Mouse (Mus musculus) MEL (cell line): Measurements from ENCODE around the gene Acvr1b. TPM values are rescaled to one million over a fixed set of nuclear protein-coding genes. Genes with fewer than 3 reads are reported as not detected.

Experiments
- DNase-seq: peaks from one replicate; pipeline ENCODE4 v3.0.0; 2011; ENCODE audit warnings: low read depth, low spot score
- H3K27ac ChIP-seq: 2 replicates; pipeline ENCODE4 v1.5.1; 2012; ENCODE audit warnings: low read depth, mild to moderate bottlenecking, control low read depth, low read length, moderate library complexity; ENCODE audit not compliant: control insufficient read depth
- H3K27me3 ChIP-seq, 2 experiments: fragments of 150-350 bp in 1 of 2; sonication (generic) in 1 of 2; 2 replicates each; pipeline ENCODE4 v1.6.1; 2012; ENCODE audit warnings: low read length in 2 of 2, mild to moderate bottlenecking in 2 of 2, improper control_type of control experiment in 1 of 2, moderate library complexity in 1 of 2; ENCODE audit not compliant: insufficient read depth in 2 of 2, control insufficient read depth in 1 of 2
- H3K36me3 ChIP-seq, 2 experiments: 2 replicates each; pipeline ENCODE4 v1.6.1; 2012 to 2014; ENCODE audit warnings: low read length in 2 of 2, improper control_type of control experiment in 1 of 2, inconsistent platforms in 1 of 2, mild to moderate bottlenecking in 1 of 2; ENCODE audit not compliant: insufficient read depth in 2 of 2, control insufficient read depth in 1 of 2
- H3K4me1 ChIP-seq, 2 experiments: fragments of 150-350 bp in 1 of 2; sonication (generic) in 1 of 2; 2 replicates each; pipeline ENCODE4 v1.6.1; 2012; ENCODE audit warnings: low read length in 2 of 2, improper control_type of control experiment in 1 of 2, mild to moderate bottlenecking in 1 of 2; ENCODE audit not compliant: insufficient read depth in 2 of 2, control insufficient read depth in 1 of 2
- H3K4me3 ChIP-seq, 2 experiments: fragments of 150-350 bp in 1 of 2; sonication (generic) in 1 of 2; 2 replicates each; pipeline ENCODE4 v1.5.1; 2012; ENCODE audit warnings: low read depth in 2 of 2, low read length in 2 of 2, mild to moderate bottlenecking in 2 of 2, moderate library complexity in 2 of 2, control low read depth in 1 of 2, improper control_type of control experiment in 1 of 2; ENCODE audit not compliant: control insufficient read depth in 1 of 2, insufficient read depth in 1 of 2
- H3K79me2 ChIP-seq: 2 replicates; pipeline ENCODE4 v1.6.1; 2012; ENCODE audit warnings: mild to moderate bottlenecking, low read length, moderate library complexity; ENCODE audit not compliant: control insufficient read depth, poor library complexity, insufficient read depth
- H3K9ac ChIP-seq: 2 replicates; pipeline ENCODE4 v1.6.1; 2012; ENCODE audit warnings: low read depth, mild to moderate bottlenecking, control low read depth, low read length, moderate library complexity; ENCODE audit not compliant: control insufficient read depth, poor library complexity, severe bottlenecking
- H3K9me3 ChIP-seq: fragments of 150-350 bp; sonication (generic); replicated peaks from 2 replicates; pipeline ENCODE4 v1.6.1; 2012; ENCODE audit warnings: mild to moderate bottlenecking, low read length, improper control_type of control experiment, moderate library complexity; ENCODE audit not compliant: insufficient read depth
- CHD1 ChIP-seq: IDR thresholded peaks from 2 replicates; pipeline ENCODE4 v1.6.1; 2012; ENCODE audit warnings: low read depth, mild to moderate bottlenecking, inconsistent platforms, low read length, improper control_type of control experiment
- CHD2 ChIP-seq: IDR thresholded peaks from 2 replicates; pipeline ENCODE4 v1.6.1; 2011; ENCODE audit warnings: low read length, improper control_type of control experiment
- CTCF ChIP-seq, 3 experiments: IDR thresholded peaks in 2 of 3; conservative IDR thresholded peaks in 1 of 3; 2 replicates each; pipeline ENCODE4 v1.5.1; 2011 to 2012; ENCODE audit warnings: low read length in 3 of 3, low read depth in 2 of 3, mild to moderate bottlenecking in 2 of 3, improper control_type of control experiment in 1 of 3, inconsistent platforms in 1 of 3, mixed read lengths in 1 of 3, moderate library complexity in 1 of 3; ENCODE audit not compliant: control insufficient read depth in 1 of 3, insufficient read depth in 1 of 3, poor library complexity in 1 of 3, severe bottlenecking in 1 of 3
- ELF1 ChIP-seq: IDR thresholded peaks from 2 replicates; pipeline ENCODE4 v1.6.1; 2014; ENCODE audit warnings: low read depth, mild to moderate bottlenecking, inconsistent platforms, low read length, improper control_type of control experiment, moderate library complexity
- EP300 ChIP-seq, 2 experiments: IDR thresholded peaks; 2 replicates each; pipeline ENCODE4 v1.6.1; 2011; ENCODE audit warnings: improper control_type of control experiment in 2 of 2, low read length in 2 of 2, low read depth in 1 of 2, mild to moderate bottlenecking in 1 of 2
- ETS1 ChIP-seq: IDR thresholded peaks from 2 replicates; pipeline ENCODE4 v1.6.1; 2012; ENCODE audit warnings: low read depth, mild to moderate bottlenecking, inconsistent platforms, low read length, improper control_type of control experiment, moderate library complexity
- GABPA ChIP-seq: IDR thresholded peaks from 2 replicates; pipeline ENCODE4 v1.6.1; 2012; ENCODE audit warnings: low read depth, mild to moderate bottlenecking, inconsistent platforms, low read length, improper control_type of control experiment, moderate library complexity
- HCFC1 ChIP-seq: IDR thresholded peaks from 2 replicates; pipeline ENCODE4 v1.6.1; 2012; ENCODE audit warnings: low read depth, mild to moderate bottlenecking, inconsistent platforms, low read length, improper control_type of control experiment, moderate library complexity
- JUND ChIP-seq: IDR thresholded peaks from 2 replicates; pipeline ENCODE4 v1.6.1; 2011; ENCODE audit warnings: low read depth, mild to moderate bottlenecking, improper control_type of control experiment, low read length
- MAFK ChIP-seq: IDR thresholded peaks from 2 replicates; pipeline ENCODE4 v1.6.1; 2011; ENCODE audit warnings: low read depth, mild to moderate bottlenecking, low read length, improper control_type of control experiment, borderline replicate concordance
- MAX ChIP-seq: IDR thresholded peaks from 2 replicates; pipeline ENCODE4 v1.6.1; 2011; ENCODE audit warnings: low read length, improper control_type of control experiment
- MXI1 ChIP-seq: IDR thresholded peaks from 2 replicates; pipeline ENCODE4 v1.6.1; 2011; ENCODE audit warnings: mild to moderate bottlenecking, low read depth, low read length, improper control_type of control experiment
- MYB ChIP-seq: IDR thresholded peaks from 2 replicates; pipeline ENCODE4 v1.6.1; 2011; ENCODE audit warnings: mild to moderate bottlenecking, low read depth, low read length, improper control_type of control experiment
- MYC ChIP-seq: IDR thresholded peaks from 2 replicates; pipeline ENCODE4 v1.6.1; 2011; ENCODE audit warnings: low read depth, mild to moderate bottlenecking, low read length, improper control_type of control experiment, moderate library complexity
- POLR2AphosphoS2 ChIP-seq: IDR thresholded peaks from 2 replicates; pipeline ENCODE4 v1.6.1; 2011; ENCODE audit warnings: low read length, improper control_type of control experiment
- RAD21 ChIP-seq: IDR thresholded peaks from 2 replicates; pipeline ENCODE4 v1.6.1; 2011; ENCODE audit warnings: mild to moderate bottlenecking, low read depth, low read length, improper control_type of control experiment
- RCOR1 ChIP-seq: IDR thresholded peaks from 2 replicates; pipeline ENCODE4 v1.6.1; 2012; ENCODE audit warnings: low read depth, mild to moderate bottlenecking, inconsistent platforms, low read length, improper control_type of control experiment
- SMC3 ChIP-seq: IDR thresholded peaks from 2 replicates; pipeline ENCODE4 v1.6.1; 2011; ENCODE audit warnings: low read depth, low read length, improper control_type of control experiment
- TBP ChIP-seq: IDR thresholded peaks from 2 replicates; pipeline ENCODE4 v1.8.0; 2011; ENCODE audit warnings: low read depth, low read length, improper control_type of control experiment
- TCF12 ChIP-seq: IDR thresholded peaks from 2 replicates; pipeline ENCODE4 v1.6.1; 2014; ENCODE audit warnings: low read depth, mild to moderate bottlenecking, inconsistent platforms, low read length, improper control_type of control experiment, moderate library complexity
- UBTF ChIP-seq: IDR thresholded peaks from 2 replicates; pipeline ENCODE4 v1.6.1; 2012; ENCODE audit warnings: low read depth, mild to moderate bottlenecking, inconsistent platforms, low read length, improper control_type of control experiment, moderate library complexity, borderline replicate concordance; ENCODE audit not compliant: insufficient read depth
- USF1 ChIP-seq: IDR thresholded peaks from 2 replicates; pipeline ENCODE4 v1.6.1; 2014; ENCODE audit warnings: low read depth, mild to moderate bottlenecking, inconsistent platforms, low read length, improper control_type of control experiment, moderate library complexity
- USF2 ChIP-seq, 2 experiments: IDR thresholded peaks; 2 replicates each; pipeline ENCODE4 v1.6.1; 2011 to 2012; ENCODE audit warnings: improper control_type of control experiment in 2 of 2, low read length in 2 of 2, borderline replicate concordance in 1 of 2, inconsistent platforms in 1 of 2, low read depth in 1 of 2, mild to moderate bottlenecking in 1 of 2; ENCODE audit not compliant: insufficient read depth in 1 of 2
- ZC3H11A ChIP-seq: IDR thresholded peaks from 2 replicates; pipeline ENCODE4 v1.6.1; 2012; ENCODE audit warnings: low read depth, mild to moderate bottlenecking, inconsistent platforms, low read length, improper control_type of control experiment
- ZKSCAN1 ChIP-seq: IDR thresholded peaks from 2 replicates; pipeline ENCODE4 v1.6.1; 2012; ENCODE audit warnings: low read depth, mild to moderate bottlenecking, inconsistent platforms, low read length, improper control_type of control experiment, moderate library complexity
- ZMIZ1 ChIP-seq: IDR thresholded peaks from 2 replicates; pipeline ENCODE4 v1.6.1; 2012; ENCODE audit warnings: low read depth, mild to moderate bottlenecking, inconsistent platforms, low read length, improper control_type of control experiment, moderate library complexity
- ZNF384 ChIP-seq: IDR thresholded peaks from 2 replicates; pipeline ENCODE4 v1.6.1; 2012; ENCODE audit warnings: low read depth, mild to moderate bottlenecking, inconsistent platforms, low read length, improper control_type of control experiment
- polyA plus RNA-seq, 2 experiments: library from polyadenylated mRNA; stranded (reverse) in 1 of 2; unstranded in 1 of 2; fragments of >175 nt in 1 of 2; fragments of >200 nt in 1 of 2; gene quantifications; 2 replicates each; pipeline versions ENCODE4 v1.2.1 to v1.2.4; 2012; ENCODE audit warnings: low replicate concordance in 2 of 2, low read depth in 1 of 2; ENCODE audit not compliant: insufficient read length in 2 of 2, insufficient read depth in 1 of 2, missing spikeins in 1 of 2
- total RNA-seq: library from RNA; depleted of rRNA; stranded (reverse); fragments of 300-350 nt; gene quantifications from 2 replicates; pipeline ENCODE4 v1.2.3, GENCODE M21; 2012

Acvr1b gene
- total and polyA plus RNA-seq, 3 experiments = 10.4 to 13.2 TPM; not detected in 1

DNA sequence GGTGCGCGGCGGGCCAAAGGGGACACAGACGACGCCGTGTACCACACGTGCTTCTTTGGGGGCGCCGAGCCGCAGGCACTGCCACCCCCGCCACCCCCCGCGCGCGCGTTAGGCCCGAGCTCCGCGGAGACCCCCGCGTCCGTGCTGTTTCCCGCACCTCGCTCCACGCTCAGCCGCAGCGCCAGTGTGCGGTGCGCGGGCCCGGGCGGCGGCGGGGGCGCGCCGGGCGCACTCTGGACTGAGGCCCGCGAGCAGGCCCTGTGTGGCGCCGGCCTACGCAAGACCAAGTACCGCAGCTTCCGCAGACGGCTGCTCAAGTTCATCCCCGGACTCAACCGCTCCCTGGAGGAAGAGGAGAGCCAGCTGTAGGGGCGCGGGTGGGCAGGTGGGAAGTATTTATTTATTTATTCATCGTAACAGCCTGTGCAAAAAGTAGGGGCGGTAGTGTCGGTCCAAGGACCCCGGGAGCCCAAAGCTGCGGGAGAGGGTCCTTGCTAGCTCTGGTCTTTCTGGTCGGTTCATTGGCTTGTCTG lies 57.8 kb downstream of the Acvr1b start:
- Histone ChIP-seq H3K9ac (no peak overlapping the region), H3K9me3 (no peaks in the 10 kb centered on the region), H3K27ac (no peak overlapping the region), H3K4me3 (no peak overlapping the region), H3K27me3 (no peaks in the 10 kb centered on the region), H3K4me1 (no peaks in the 10 kb centered on the region), H3K79me2 (no peaks in the 10 kb centered on the region), H3K36me3 (no peaks in the 10 kb centered on the region; a peak in 1 of 4 replicates)
- TF ChIP-seq EP300 (IDR thresholded peaks at IDR 0.05; ENCODE audit: low read depth in 1 of 2, low read length in 2 of 2) (no peak), CHD1 (no peak), USF1 (no peak), ZNF384 (no peak), ZMIZ1 (no peak), MAFK (no peak), RAD21 (no peak), MXI1 (no peak), SMC3 (no peak), TCF12 (no peak), MAX (no peak), CHD2 (no peak), ELF1 (no peak), GABPA (no peak), UBTF (no peak), MYC (no peak), ZC3H11A (no peak), RCOR1 (no peak)
- DNase-seq = no peak

DNA sequence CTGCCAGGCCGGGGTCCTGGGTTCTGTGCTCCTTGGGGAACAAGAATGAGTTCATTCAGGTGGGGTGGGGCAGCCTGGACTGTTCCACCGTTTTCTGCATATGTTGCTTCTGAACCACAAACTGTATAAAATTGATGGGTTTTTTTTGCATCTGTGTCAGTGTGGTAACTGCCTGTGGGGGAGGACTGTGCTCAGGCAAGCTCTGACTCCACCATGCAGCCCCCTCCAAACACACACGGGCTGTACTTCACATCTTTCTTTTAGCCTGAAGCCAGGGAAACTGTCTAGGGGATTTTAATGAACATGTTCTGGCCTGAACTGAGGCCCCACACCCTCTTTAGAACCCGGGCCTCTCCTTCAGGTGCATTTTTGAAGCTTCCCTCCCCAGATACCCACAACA lies 58.7 kb downstream of the Acvr1b start:
- no peak overlapping the region for H3K9ac ChIP-seq
- TF ChIP-seq ETS1 (no peak), ZMIZ1 (no peak), CTCF (IDR thresholded peaks at IDR 0.05 in 2 of 3, conservative IDR thresholded peaks at IDR 0.05 in 1 of 3; ENCODE audit: control insufficient read depth in 1 of 3, insufficient read depth in 1 of 3, low read depth in 2 of 3, low read length in 3 of 3, poor library complexity in 1 of 3, severe bottlenecking in 1 of 3) (no peak), JUND (no peak), POLR2AphosphoS2 (no peak), UBTF (no peak), MYB (no peak), USF1 (no peak), GABPA (no peak), RAD21 (no peak), EP300 (IDR thresholded peaks at IDR 0.05; ENCODE audit: low read depth in 1 of 2, low read length in 2 of 2) (no peak), TBP (no peak), ZC3H11A (no peak), ZKSCAN1 (no peak), USF2 (IDR thresholded peaks at IDR 0.05; ENCODE audit: borderline replicate concordance in 1 of 2, insufficient read depth in 1 of 2, low read depth in 1 of 2, low read length in 2 of 2) (no peak), CHD1 (no peak), HCFC1 (no peak), RCOR1 (no peak)
- no peaks in the 10 kb centered on the region; a peak in 1 of 4 replicates for H3K36me3 ChIP-seq
- H3K79me2 ChIP-seq = no peaks in the 10 kb centered on the region
- H3K27me3 ChIP-seq = no peaks in the 10 kb centered on the region
- H3K4me1 ChIP-seq = no peaks in the 10 kb centered on the region
- no peak overlapping the region for H3K27ac ChIP-seq
- no peaks in the 10 kb centered on the region for H3K9me3 ChIP-seq
- DNase-seq = no peak
- no peak overlapping the region for H3K4me3 ChIP-seq
